10 mouse cellular contexts compared by ENCODE assay signal in genomic region chr4:150091887-150092582, GRCm38 (mm10). TPM values are rescaled to one million over a fixed set of nuclear protein-coding genes. Genes with fewer than 3 reads are reported as not detected.
DNase-seq lines count a peak whose midpoint lies in the region; ATAC-seq and TF ChIP-seq lines count a peak whose summit lies in the region.
"Had no signal": no experiment of that assay in that cellular context is flagged by ENCODE, and none has a peak within 500 bp of the region (broad histone marks: within the 10 kb centered on the region; RNA-seq: fewer than 3 reads in every experiment).

No protein-coding gene starts in this region.

- H3K4me1 ChIP-seq in hindbrain, postnatal 0 days (ENCODE audit: insufficient read depth, low read length), result peaks cover 6% of the 10 kb centered on the region; the same call in 1 of the 2 replicates
- peaks cover 23% of the 10 kb centered on the region for H3K4me1 ChIP-seq in hindbrain, embryonic 13.5 days (replicated peaks)
- H3K4me1 ChIP-seq in stomach, postnatal 0 days (replicated peaks; ENCODE audit: control insufficient read depth, insufficient read depth), result peaks cover 8% of the 10 kb centered on the region; the same call in 1 of the 2 replicates
- peaks cover 8% of the 10 kb centered on the region for H3K4me1 ChIP-seq in forebrain, embryonic 16.5 days (replicated peaks; ENCODE audit: control insufficient read depth, insufficient read depth, low read length)

- no peaks in the 10 kb centered on the region for H3K27me3 ChIP-seq in hindbrain, postnatal 0 days (ENCODE audit: insufficient read depth, low read length)
- peaks cover 40% of the 10 kb centered on the region for H3K27me3 ChIP-seq in hindbrain, embryonic 13.5 days
- no peaks in the 10 kb centered on the region for H3K27me3 ChIP-seq in stomach, postnatal 0 days (ENCODE audit: control insufficient read depth, insufficient read depth, low read length)
- H3K27me3 ChIP-seq in forebrain, embryonic 16.5 days (replicated peaks; ENCODE audit: control insufficient read depth, insufficient read depth, low read length), result peaks cover 17% of the 10 kb centered on the region

- H3K4me3 ChIP-seq in hindbrain, postnatal 0 days (ENCODE audit: low read length), result no peak overlapping the region
- H3K4me3 ChIP-seq in hindbrain, embryonic 13.5 days, result no peak overlapping the region
- no peak overlapping the region for H3K4me3 ChIP-seq in stomach, postnatal 0 days (ENCODE audit: low read depth, low read length)
- no peak overlapping the region for H3K4me3 ChIP-seq in forebrain, embryonic 16.5 days (replicated peaks; ENCODE audit: low read length)
- H3K4me3 ChIP-seq: embryonic facial prominence, embryonic 12.5 days had no signal

- TF ChIP-seq CTCF in hindbrain, postnatal 0 days (IDR thresholded peaks at IDR 0.05; ENCODE audit: low read depth), result peak; percentile 64
- peak; percentile 71 for TF ChIP-seq CTCF in stomach, postnatal 0 days (IDR thresholded peaks at IDR 0.05; ENCODE audit: low read depth)

- H3K9me3 ChIP-seq in hindbrain, postnatal 0 days (ENCODE audit: low read length), result no peaks in the 10 kb centered on the region
- no peaks in the 10 kb centered on the region for H3K9me3 ChIP-seq in hindbrain, embryonic 13.5 days
- no peaks in the 10 kb centered on the region for H3K9me3 ChIP-seq in stomach, postnatal 0 days (ENCODE audit: control insufficient read depth, low read length)
- no peaks in the 10 kb centered on the region for H3K9me3 ChIP-seq in forebrain, embryonic 16.5 days (ENCODE audit: control insufficient read depth, low read length)
- H3K9me3 ChIP-seq: embryonic facial prominence, embryonic 12.5 days had no signal

- H3K4me2 ChIP-seq in hindbrain, postnatal 0 days (ENCODE audit: low read depth, low read length), result no peak overlapping the region
- no peak overlapping the region for H3K4me2 ChIP-seq in hindbrain, embryonic 13.5 days
- H3K4me2 ChIP-seq in stomach, postnatal 0 days (replicated peaks; ENCODE audit: low read depth), result no peak overlapping the region
- no peak overlapping the region for H3K4me2 ChIP-seq in forebrain, embryonic 16.5 days (ENCODE audit: low read length)
- H3K4me2 ChIP-seq: embryonic facial prominence, embryonic 12.5 days had no signal

- no peak for TF ChIP-seq EP300 in stomach, postnatal 0 days (optimal IDR thresholded peaks at IDR 0.05)

- no peaks in the 10 kb centered on the region for H3K36me3 ChIP-seq in hindbrain, postnatal 0 days (ENCODE audit: insufficient read depth, low read length)
- no peaks in the 10 kb centered on the region for H3K36me3 ChIP-seq in hindbrain, embryonic 13.5 days
- no peaks in the 10 kb centered on the region for H3K36me3 ChIP-seq in stomach, postnatal 0 days (ENCODE audit: control insufficient read depth, insufficient read depth, low read length)
- no peaks in the 10 kb centered on the region for H3K36me3 ChIP-seq in forebrain, embryonic 16.5 days (ENCODE audit: control insufficient read depth, insufficient read depth)
- H3K36me3 ChIP-seq: embryonic facial prominence, embryonic 12.5 days had no signal

- WGBS in hindbrain, postnatal 0 days, result 88% methylated on average over 18 of the region's 18 CpGs
- WGBS in hindbrain, embryonic 13.5 days, result 88% methylated on average over 18 of the region's 18 CpGs
- 84% methylated on average over 18 of the region's 18 CpGs for WGBS in stomach, postnatal 0 days
- 80% methylated on average over 18 of the region's 18 CpGs for WGBS in forebrain, embryonic 16.5 days

- no peak for DNase-seq in hindbrain, postnatal 0 days (ENCODE audit: low spot score)
- peak; percentile 50 for DNase-seq in CD4-positive helper T cell, adult 2 months (ENCODE audit: low read depth, low spot score)
- peak; percentile 82 for DNase-seq in R1 (ENCODE audit: low read depth, low spot score)
- peak; percentile 65 for DNase-seq in induced T-regulatory cell, adult 2 months (ENCODE audit: low read depth)
- peak; percentile 44 for DNase-seq in stomach, postnatal 0 days (ENCODE audit: low spot score)
- DNase-seq in urinary bladder, postnatal 10 days (ENCODE audit: low spot score), result no peak

- no peak overlapping the region for H3K9ac ChIP-seq in hindbrain, postnatal 0 days (replicated peaks; ENCODE audit: low read length)
- no peak overlapping the region for H3K9ac ChIP-seq in hindbrain, embryonic 13.5 days
- H3K9ac ChIP-seq in stomach, postnatal 0 days (ENCODE audit: low read length), result no peak overlapping the region
- H3K9ac ChIP-seq in forebrain, embryonic 16.5 days (replicated peaks; ENCODE audit: low read depth, low read length), result no peak overlapping the region
- H3K9ac ChIP-seq: embryonic facial prominence, embryonic 12.5 days had no signal

- H3K27ac ChIP-seq in hindbrain, postnatal 0 days, result no peak overlapping the region
- H3K27ac ChIP-seq in hindbrain, embryonic 13.5 days, result no peak overlapping the region
- no peak overlapping the region for H3K27ac ChIP-seq in stomach, postnatal 0 days (replicated peaks)
- no peak overlapping the region for H3K27ac ChIP-seq in forebrain, embryonic 16.5 days (ENCODE audit: low read length)
- H3K27ac ChIP-seq: embryonic facial prominence, embryonic 12.5 days had no signal

- ATAC-seq in hindbrain, postnatal 0 days, result no peak
- no peak for ATAC-seq in hindbrain, embryonic 13.5 days (ENCODE audit: low FRiP score)
- no peak for ATAC-seq in stomach, postnatal 0 days (ENCODE audit: low FRiP score, low TSS enrichment)
- no peak for ATAC-seq in forebrain, embryonic 16.5 days

RNA-seq across cellular contexts. Expression of gene Gpr157, which starts 4.9 kb away (rescaled TPM):
- total RNA-seq in hindbrain, postnatal 0 days (2014; rRNA removed), result 4.9 and 5.4 TPM in 2 replicates
- 0.52 and 0.74 TPM in 2 replicates for polyA plus RNA-seq in hindbrain, postnatal 0 days (2015; fragmentation: Nextera tagmentation; extraction: Ambion mirVana)
- polyA plus RNA-seq in hindbrain, embryonic 13.5 days (2015; fragmentation: Nextera tagmentation; extraction: Ambion mirVana), result 0.29 and 0.43 TPM in 2 replicates
- polyA plus RNA-seq in stomach, postnatal 0 days (2015; fragmentation: Nextera tagmentation; extraction: Ambion mirVana), result 0.55 and 0.75 TPM in 2 replicates
- 0.14 and 0.25 TPM in 2 replicates for polyA plus RNA-seq in forebrain, embryonic 16.5 days (2015; fragmentation: Nextera tagmentation; extraction: Ambion mirVana)

RNA-seq across cellular contexts. Expression of gene Slc2a5, which starts 27.0 kb away (rescaled TPM):
- 1.5 and 2.9 TPM in 2 replicates for total RNA-seq in hindbrain, postnatal 0 days (2014; rRNA removed)
- 2.7 and 3.0 TPM in 2 replicates for polyA plus RNA-seq in hindbrain, postnatal 0 days (2015; fragmentation: Nextera tagmentation; extraction: Ambion mirVana)
- polyA plus RNA-seq in hindbrain, embryonic 13.5 days (2015; fragmentation: Nextera tagmentation; extraction: Ambion mirVana), result 1.8 and 2.7 TPM in 2 replicates
- polyA plus RNA-seq in stomach, postnatal 0 days (2015; fragmentation: Nextera tagmentation; extraction: Ambion mirVana), result 0.76 and 0.80 TPM in 2 replicates
- polyA plus RNA-seq in forebrain, embryonic 16.5 days (2015; fragmentation: Nextera tagmentation; extraction: Ambion mirVana), result 2.6 and 2.7 TPM in 2 replicates

RNA-seq across cellular contexts. Expression of gene Slc2a7, which starts 56.7 kb away (rescaled TPM):
- total RNA-seq in hindbrain, postnatal 0 days (2014; rRNA removed), result not detected in 2 replicates
- polyA plus RNA-seq in hindbrain, postnatal 0 days (2015; fragmentation: Nextera tagmentation; extraction: Ambion mirVana), result not detected in 2 replicates
- polyA plus RNA-seq in hindbrain, embryonic 13.5 days (2015; fragmentation: Nextera tagmentation; extraction: Ambion mirVana), result not detected in 2 replicates
- polyA plus RNA-seq in stomach, postnatal 0 days (2015; fragmentation: Nextera tagmentation; extraction: Ambion mirVana), result 0.24 TPM in 1 of 2 replicates, not detected in the other
- polyA plus RNA-seq in forebrain, embryonic 16.5 days (2015; fragmentation: Nextera tagmentation; extraction: Ambion mirVana), result not detected in 2 replicates
- total RNA-seq: left cerebral cortex, adult 18-20 months had no signal
- polyA plus RNA-seq: embryonic facial prominence, embryonic 12.5 days had no signal

Comparison
In these comparisons a context has a peak if more than half of its experiments do, and no peak if none do; other contexts are left out.
1. DNase-seq: peak in CD4-positive helper T cell, adult 2 months (single experiment), R1 (single experiment), induced T-regulatory cell, adult 2 months (single experiment) and stomach, postnatal 0 days (single experiment); none in hindbrain, postnatal 0 days (single experiment) and urinary bladder, postnatal 10 days (single experiment).